Mouse (Mus musculus): ENCODE data around the gene Sod1. TPM values are rescaled to one million over a fixed set of nuclear protein-coding genes. Genes with fewer than 3 reads are reported as not detected.
"Not testable (repeated sequence)": the region's sequence is repeated elsewhere in the genome, so short reads cannot be mapped to it uniquely, and the experiment has no call there.

The Sod1 gene
- total RNA-seq, 2 experiments from 2014 or later, result 373 to 389 TPM

DNA sequence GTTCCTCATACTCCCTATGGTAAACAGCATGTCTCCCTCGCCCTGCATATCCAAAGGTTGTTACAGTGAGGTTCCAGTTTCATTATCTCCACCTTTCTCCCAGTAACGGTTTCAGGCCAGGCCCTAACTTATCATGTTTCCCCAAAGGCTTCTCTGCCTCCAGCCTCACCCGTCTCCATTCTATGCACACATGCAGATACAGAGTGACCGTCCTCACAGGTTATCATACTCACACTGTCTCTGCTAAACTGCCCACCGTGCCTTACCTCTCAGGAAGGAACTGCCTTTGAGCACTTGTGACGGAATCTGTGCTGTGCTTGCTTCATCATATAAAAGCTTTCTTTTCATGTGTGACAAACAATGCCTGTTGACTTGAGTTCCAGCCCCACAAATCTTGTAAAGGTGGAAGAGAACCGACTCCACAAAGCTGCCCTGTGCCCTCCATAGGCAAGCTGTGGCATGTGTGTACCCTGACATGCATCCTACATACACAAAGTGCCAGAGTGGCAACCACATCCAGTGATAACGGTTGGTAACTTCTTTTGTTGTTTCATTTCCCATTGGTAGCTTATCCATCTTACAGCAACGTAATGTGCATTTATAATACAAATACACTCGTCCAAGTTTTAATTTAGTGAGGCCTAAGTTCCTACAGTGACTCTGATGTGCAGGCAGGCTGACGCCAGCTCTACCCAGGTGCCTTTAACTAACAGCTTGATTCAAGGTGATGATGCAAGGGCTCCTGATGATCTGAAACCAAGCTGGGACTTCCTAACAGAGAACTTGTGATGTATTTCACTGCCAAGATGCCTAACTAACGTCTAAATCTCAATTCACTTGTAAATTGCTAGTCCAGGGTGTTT lies 6.8 kb upstream of the Sod1 start:
- no peak for DNase-seq

- DNase-seq, result no peak
Measured at GRCm38 (mm10) chr16:90214731-90215565, 5.6 kb upstream of the Sod1 start.

- not testable (repeated sequence) for DNase-seq
Measured at GRCm38 (mm10) chr16:90215879-90216278, 4.7 kb upstream of the Sod1 start.

- no peak for DNase-seq
Measured at GRCm38 (mm10) chr16:90216414-90216813, 4.1 kb upstream of the Sod1 start.

DNA sequence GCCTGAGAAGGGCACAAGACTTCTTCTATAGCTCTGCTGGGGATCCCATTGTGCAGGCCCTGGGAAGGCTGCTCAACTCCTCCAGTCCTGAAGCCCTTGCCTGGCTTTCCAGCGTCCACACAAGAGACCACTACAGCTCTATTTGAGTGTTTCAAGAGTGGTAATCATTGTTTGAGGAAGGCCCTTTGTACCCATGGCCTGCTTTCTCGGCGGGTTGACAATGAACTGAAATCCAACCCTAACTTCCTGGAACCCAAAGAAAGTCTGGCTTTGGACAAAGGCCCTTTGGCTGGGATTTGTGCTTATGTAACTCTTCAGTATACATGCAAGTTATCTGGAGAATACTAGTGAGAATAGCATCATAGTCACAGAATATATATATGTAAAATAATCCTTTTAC lies 3.2 kb upstream of the Sod1 start:
- DNase-seq, result no peak

GRCm38 (mm10) chr16:90217926-90218325 lies 2.6 kb upstream of the Sod1 start:
- no peak for DNase-seq

- not testable (repeated sequence) for DNase-seq
Measured at GRCm38 (mm10) chr16:90219445-90219844, 1.1 kb upstream of the Sod1 start.

DNA sequence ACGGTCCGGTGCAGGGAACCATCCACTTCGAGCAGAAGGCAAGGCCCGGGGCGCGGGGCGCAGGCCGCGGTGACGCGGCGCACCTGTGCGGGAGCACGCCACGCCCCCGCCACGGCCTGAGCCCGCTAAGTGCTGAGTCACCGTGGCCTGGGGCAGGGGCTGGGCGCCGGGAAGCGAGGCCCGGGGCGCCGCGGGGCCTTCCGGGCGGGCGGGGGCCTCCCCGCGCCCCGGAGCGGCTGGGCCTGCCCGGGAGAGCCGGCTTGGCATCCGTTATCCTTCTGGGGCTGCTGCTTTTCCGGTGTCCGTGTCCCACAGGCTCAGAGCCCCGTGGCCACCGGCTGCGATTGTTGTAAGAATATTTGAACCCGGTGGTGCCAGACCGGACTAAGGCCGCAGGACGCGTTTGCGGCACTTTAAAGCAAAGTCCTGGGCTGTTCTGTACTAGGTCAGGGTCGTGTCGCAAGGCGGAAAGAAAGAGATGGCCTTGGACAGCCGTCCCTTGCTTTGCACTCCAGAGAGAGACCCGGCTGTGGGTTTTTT lies 408 bp downstream of the Sod1 start:
- DNase-seq, result peak; percentile 44 to 46

DNA sequence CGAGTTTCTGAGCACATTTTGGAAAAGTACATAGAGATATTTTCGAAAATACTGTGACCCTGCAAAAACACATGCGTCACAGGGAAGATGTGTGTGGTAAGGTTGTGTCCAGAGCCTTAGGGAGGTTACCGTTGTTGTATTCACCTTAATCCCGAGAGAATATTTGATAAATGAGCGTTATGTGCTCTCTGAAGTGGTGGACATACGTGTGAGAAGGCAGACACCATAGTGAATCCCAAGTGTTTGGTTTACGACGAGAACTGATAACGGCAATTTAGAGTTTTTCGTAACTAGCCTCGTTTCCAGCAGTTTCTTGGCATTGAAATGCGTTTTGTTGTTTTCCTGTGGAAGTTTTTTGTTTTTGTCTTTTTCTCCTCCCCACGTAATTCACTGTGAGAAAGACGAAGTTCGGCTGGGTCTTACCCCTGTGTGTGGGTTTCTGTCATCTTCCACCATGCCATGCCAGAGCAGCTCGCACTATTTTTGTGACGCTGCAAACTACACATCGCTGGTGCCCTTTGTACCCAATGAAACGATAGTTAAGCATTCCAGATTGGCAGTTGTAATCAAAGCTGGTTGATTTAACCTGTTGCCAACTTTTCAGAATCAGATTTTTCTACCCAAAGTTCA lies 1.0 kb downstream of the Sod1 start:
- DNase-seq, result no peak

DNA sequence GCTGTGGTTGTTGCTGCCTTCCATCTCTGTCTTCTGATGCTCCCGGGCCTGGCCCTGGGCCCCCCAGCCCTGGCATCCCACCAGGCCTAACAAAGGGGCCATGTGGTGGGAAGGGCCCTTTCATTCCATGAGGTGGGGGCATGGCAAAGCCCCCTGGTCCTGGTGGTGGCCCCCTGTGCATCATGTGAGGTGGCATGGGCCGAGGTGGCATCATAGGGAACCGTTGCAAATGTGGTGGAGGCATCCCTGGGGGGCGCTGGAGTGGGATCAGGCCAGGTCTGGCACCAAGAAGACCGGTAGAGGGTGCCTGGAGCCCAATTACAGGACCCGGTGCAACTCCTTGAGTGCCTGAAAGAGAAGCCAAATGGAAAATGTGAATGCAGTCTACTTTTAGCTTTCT lies 9.3 kb downstream of the Sod1 start:
- no peak for DNase-seq

DNA sequence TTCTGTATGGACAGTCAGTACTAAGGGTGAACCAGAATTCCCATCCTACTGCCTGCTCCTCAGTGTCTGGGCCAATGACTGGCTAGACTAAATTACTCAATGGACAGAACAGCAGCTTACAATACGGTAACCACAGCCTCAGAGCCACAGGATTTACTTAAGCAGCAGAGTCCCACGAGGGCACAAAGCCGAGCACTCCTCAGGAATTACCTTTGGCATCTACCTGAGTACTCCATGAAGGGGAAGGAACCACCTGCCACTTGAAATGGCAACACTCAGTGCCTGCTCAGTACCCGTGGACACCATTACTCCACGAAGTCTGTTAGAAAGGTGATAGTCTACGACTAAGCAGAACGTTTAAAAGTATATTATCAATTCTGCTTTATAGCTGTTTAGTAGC lies 10.7 kb downstream of the Sod1 start:
- DNase-seq, result no peak

GRCm38 (mm10) chr16:90233702-90234101 lies 13.1 kb downstream of the Sod1 start:
- DNase-seq, result no peak

- DNase-seq, result no peak
Measured at GRCm38 (mm10) chr16:90234617-90235016, 14.1 kb downstream of the Sod1 start.

- DNase-seq, result no peak
Measured at GRCm38 (mm10) chr16:90235188-90235587, 14.6 kb downstream of the Sod1 start.

DNA sequence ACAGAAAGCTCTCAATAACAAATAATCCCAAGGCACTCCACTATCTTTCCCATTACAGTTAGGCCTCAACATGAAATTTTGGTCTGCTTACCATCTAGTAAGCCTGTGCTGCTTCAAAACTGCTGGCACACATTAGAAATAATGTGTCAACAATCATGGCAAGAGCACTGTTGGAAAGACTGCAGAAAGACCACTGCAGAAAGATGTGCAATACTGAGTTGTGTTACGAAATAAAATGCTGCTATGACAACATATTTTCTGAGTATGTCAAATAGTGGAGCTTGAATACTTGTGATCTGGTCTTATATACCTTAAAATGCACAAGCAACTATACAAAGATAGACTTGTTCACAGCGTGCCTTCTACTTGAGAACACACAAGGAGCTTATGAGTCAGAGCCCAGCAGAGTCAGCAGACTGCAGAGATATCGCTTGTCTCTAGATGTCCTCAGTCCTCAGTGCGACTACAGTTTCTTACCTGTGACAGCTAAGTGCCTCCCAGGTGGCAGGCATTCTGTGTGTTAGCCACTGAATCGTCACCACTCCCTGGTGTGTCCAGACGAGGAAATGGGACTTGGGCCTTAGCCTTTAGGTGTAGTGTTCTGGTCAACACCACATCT lies 18.7 kb downstream of the Sod1 start:
- DNase-seq, result no peak

DNA sequence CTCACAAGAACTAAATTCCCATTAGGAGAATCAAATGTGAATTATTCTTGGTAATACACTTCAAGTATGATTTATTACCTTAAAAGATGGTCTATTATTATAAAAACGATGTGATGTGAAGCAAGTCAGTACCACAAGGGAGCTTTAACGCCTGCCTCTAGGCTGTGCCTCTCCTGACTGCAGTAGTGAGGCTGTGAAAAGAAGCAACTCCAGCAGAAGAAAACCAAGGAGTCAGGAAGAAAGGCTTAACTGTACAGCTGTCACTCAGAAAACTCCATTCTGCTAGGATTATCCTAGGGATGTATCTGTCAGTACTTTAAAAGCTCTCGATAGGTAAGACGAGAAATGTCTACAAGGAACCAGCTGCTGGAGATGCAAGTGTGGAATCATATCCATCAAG lies 21.3 kb downstream of the Sod1 start:
- DNase-seq, result no peak

GRCm38 (mm10) chr16:90242426-90243304 lies 22.1 kb downstream of the Sod1 start:
- no peak for DNase-seq

GRCm38 (mm10) chr16:90250099-90250498 lies 29.5 kb downstream of the Sod1 start:
- peak in 1 of 2 experiments; percentile 27 for DNase-seq

- DNase-seq, result not testable (repeated sequence)
Measured at GRCm38 (mm10) chr16:90251256-90251655, 30.7 kb downstream of the Sod1 start.

GRCm38 (mm10) chr16:90252521-90252920 lies 32.0 kb downstream of the Sod1 start:
- DNase-seq, result no peak

GRCm38 (mm10) chr16:90258950-90259349 lies 38.4 kb downstream of the Sod1 start:
- DNase-seq, result no peak
